Mouse (Mus musculus): ENCODE results near the gene Fosb. TPM values are rescaled to one million over a fixed set of nuclear protein-coding genes. Genes with fewer than 3 reads are reported as not detected.

Gene Fosb
- polyA plus RNA-seq, 1 experiment from 2014 or later = 0.03 TPM

GRCm38 (mm10) chr7:19344237-19344847 lies 34.5 kb upstream of the Fosb start, which contains the start of gene Ercc1:
TSS of gene Ercc1 (plus strand) at chr7:19344778.
- no peak for ATAC-seq (ENCODE audit: insufficient read depth)
- Histone ChIP-seq H3K9ac (peak within 1 kb of the TSS; percentile 41), H3K9me3 (replicated peaks) (no peaks in the 10 kb centered on the region), H3K36me3 (replicated peaks) (no peaks in the 10 kb centered on the region), H3K4me2 (peak within 1 kb of the TSS; percentile 88), H3K27me3 (peaks cover 50% of the 10 kb centered on the region), H3K4me3 (replicated peaks) (peak within 1 kb of the TSS; percentile 69), H3K4me1 (replicated peaks) (peaks cover 41% of the 10 kb centered on the region), H3K27ac (replicated peaks) (peak within 1 kb of the TSS; percentile 69; the same call in 1 of the 2 replicates)
- 15% methylated on average over 12 of the region's 12 CpGs for WGBS (ENCODE audit: insufficient replicate concordance)

- Histone ChIP-seq H3K4me2 (peak overlapping the region; percentile 27; the same call in 1 of the 2 replicates), H3K4me1 (replicated peaks) (peaks cover 46% of the 10 kb centered on the region), H3K4me3 (replicated peaks) (no peak overlapping the region), H3K9me3 (replicated peaks) (no peaks in the 10 kb centered on the region), H3K36me3 (replicated peaks) (no peaks in the 10 kb centered on the region), H3K27me3 (peaks cover 57% of the 10 kb centered on the region), H3K9ac (no peak overlapping the region), H3K27ac (replicated peaks) (no peak overlapping the region)
- under 1% methylated on average over 11 of the region's 11 CpGs for WGBS (ENCODE audit: insufficient replicate concordance)
- no peak for ATAC-seq (ENCODE audit: insufficient read depth)
These were observed 33.5 kb upstream of the Fosb start for GRCm38 (mm10) chr7:19343210-19343808.

- Histone ChIP-seq H3K9ac (no peak overlapping the region), H3K27me3 (peaks cover 64% of the 10 kb centered on the region), H3K4me2 (peak overlapping the region; percentile 36), H3K9me3 (replicated peaks) (no peaks in the 10 kb centered on the region), H3K27ac (replicated peaks) (no peak overlapping the region), H3K36me3 (replicated peaks) (no peaks in the 10 kb centered on the region), H3K4me3 (replicated peaks) (peak overlapping the region; percentile 34), H3K4me1 (replicated peaks) (peaks cover 50% of the 10 kb centered on the region)
- ATAC-seq (ENCODE audit: insufficient read depth) = no peak
- under 1% methylated on average over 27 of the region's 27 CpGs for WGBS (ENCODE audit: insufficient replicate concordance)
These were observed 32.7 kb upstream of the Fosb start for GRCm38 (mm10) chr7:19342481-19343027.

- H3K4me1 ChIP-seq (replicated peaks) = peaks cover 50% of the 10 kb centered on the region
- peak overlapping the region; percentile 36 for H3K4me2 ChIP-seq
- no peak overlapping the region for H3K27ac ChIP-seq (replicated peaks)
- H3K9ac ChIP-seq = no peak overlapping the region
- H3K9me3 ChIP-seq (replicated peaks) = no peaks in the 10 kb centered on the region
- ATAC-seq (ENCODE audit: insufficient read depth) = no peak
- H3K36me3 ChIP-seq (replicated peaks) = no peaks in the 10 kb centered on the region
- 1% methylated on average over 41 of the region's 41 CpGs for WGBS (ENCODE audit: insufficient replicate concordance)
- peaks cover 71% of the 10 kb centered on the region for H3K27me3 ChIP-seq
- H3K4me3 ChIP-seq (replicated peaks) = peak overlapping the region; percentile 34
These were observed 32.0 kb upstream of the Fosb start for GRCm38 (mm10) chr7:19341761-19342409.

GRCm38 (mm10) chr7:19341250-19341649 lies 31.4 kb upstream of the Fosb start:
- Histone ChIP-seq H3K4me3 (replicated peaks) (no peak overlapping the region), H3K27ac (replicated peaks) (no peak overlapping the region), H3K9me3 (replicated peaks) (no peaks in the 10 kb centered on the region), H3K9ac (no peak overlapping the region), H3K4me1 (replicated peaks) (peaks cover 50% of the 10 kb centered on the region), H3K27me3 (peaks cover 72% of the 10 kb centered on the region), H3K4me2 (no peak overlapping the region), H3K36me3 (replicated peaks) (no peaks in the 10 kb centered on the region)
- WGBS (ENCODE audit: insufficient replicate concordance) = 21% methylated on average over 10 of the region's 10 CpGs
- ATAC-seq (ENCODE audit: insufficient read depth) = no peak

- no peaks in the 10 kb centered on the region for H3K9me3 ChIP-seq (replicated peaks)
- H3K4me3 ChIP-seq (replicated peaks) = no peak overlapping the region
- H3K27me3 ChIP-seq = peaks cover 72% of the 10 kb centered on the region
- no peak overlapping the region for H3K27ac ChIP-seq (replicated peaks)
- peaks cover 34% of the 10 kb centered on the region for H3K4me1 ChIP-seq (replicated peaks)
- no peak for ATAC-seq (ENCODE audit: insufficient read depth)
- H3K4me2 ChIP-seq = no peak overlapping the region
- H3K9ac ChIP-seq = no peak overlapping the region
- no peaks in the 10 kb centered on the region for H3K36me3 ChIP-seq (replicated peaks)
- WGBS (ENCODE audit: insufficient replicate concordance) = 54% methylated on average over 7 of the region's 7 CpGs
These were observed 28.7 kb upstream of the Fosb start for GRCm38 (mm10) chr7:19338596-19338995.

GRCm38 (mm10) chr7:19338060-19338459 lies 28.2 kb upstream of the Fosb start:
- Histone ChIP-seq H3K4me1 (replicated peaks) (peaks cover 32% of the 10 kb centered on the region), H3K36me3 (replicated peaks) (no peaks in the 10 kb centered on the region), H3K27ac (replicated peaks) (no peak overlapping the region), H3K4me2 (no peak overlapping the region), H3K27me3 (peaks cover 69% of the 10 kb centered on the region), H3K4me3 (replicated peaks) (no peak overlapping the region), H3K9me3 (replicated peaks) (no peaks in the 10 kb centered on the region), H3K9ac (no peak overlapping the region)
- ATAC-seq (ENCODE audit: insufficient read depth) = no peak
- 50% methylated on average over 2 of the region's 2 CpGs for WGBS (ENCODE audit: insufficient replicate concordance)

- 42% methylated on average over 10 of the region's 10 CpGs for WGBS (ENCODE audit: insufficient replicate concordance)
- peaks cover 33% of the 10 kb centered on the region for H3K4me1 ChIP-seq (replicated peaks)
- ATAC-seq (ENCODE audit: insufficient read depth) = no peak
- H3K27ac ChIP-seq (replicated peaks) = no peak overlapping the region
- no peak overlapping the region for H3K4me2 ChIP-seq
- no peaks in the 10 kb centered on the region for H3K9me3 ChIP-seq (replicated peaks)
- no peak overlapping the region for H3K9ac ChIP-seq
- no peak overlapping the region for H3K4me3 ChIP-seq (replicated peaks)
- H3K27me3 ChIP-seq = peaks cover 69% of the 10 kb centered on the region
- H3K36me3 ChIP-seq (replicated peaks) = no peaks in the 10 kb centered on the region
These were observed 27.3 kb upstream of the Fosb start for GRCm38 (mm10) chr7:19337122-19337521.

GRCm38 (mm10) chr7:19335583-19335982 lies 25.7 kb upstream of the Fosb start:
- H3K27me3 ChIP-seq = peaks cover 65% of the 10 kb centered on the region

GRCm38 (mm10) chr7:19332709-19333352 lies 23.0 kb upstream of the Fosb start:
- ATAC-seq (ENCODE audit: insufficient read depth) = peak; percentile 59
- Histone ChIP-seq H3K27me3 (peaks cover 61% of the 10 kb centered on the region), H3K4me3 (replicated peaks) (peak overlapping the region; percentile 64), H3K36me3 (replicated peaks) (no peaks in the 10 kb centered on the region), H3K4me2 (peak overlapping the region; percentile 92), H3K9ac (peak overlapping the region; percentile 56), H3K9me3 (replicated peaks) (no peaks in the 10 kb centered on the region), H3K27ac (replicated peaks) (peak overlapping the region; percentile 69; the same call in 1 of the 2 replicates), H3K4me1 (replicated peaks) (peaks cover 26% of the 10 kb centered on the region)
- WGBS (ENCODE audit: insufficient replicate concordance) = under 1% methylated on average over 52 of the region's 52 CpGs

More at GRCm38 (mm10) chr7:19335583-19335982, 25.7 kb upstream of the Fosb start:
- ATAC-seq (ENCODE audit: insufficient read depth) = no peak
- Histone ChIP-seq H3K27ac (replicated peaks) (no peak overlapping the region), H3K4me3 (replicated peaks) (no peak overlapping the region), H3K4me1 (replicated peaks) (peaks cover 32% of the 10 kb centered on the region), H3K36me3 (replicated peaks) (no peaks in the 10 kb centered on the region), H3K9ac (no peak overlapping the region), H3K9me3 (replicated peaks) (no peaks in the 10 kb centered on the region), H3K4me2 (no peak overlapping the region)
- 27% methylated on average over 3 of the region's 3 CpGs for WGBS (ENCODE audit: insufficient replicate concordance)

- H3K4me1 ChIP-seq (replicated peaks) = peaks cover 35% of the 10 kb centered on the region
- no peak overlapping the region for H3K4me2 ChIP-seq
- H3K4me3 ChIP-seq (replicated peaks) = no peak overlapping the region
- ATAC-seq (ENCODE audit: insufficient read depth) = no peak
- H3K36me3 ChIP-seq (replicated peaks) = no peaks in the 10 kb centered on the region
- H3K27me3 ChIP-seq = peaks cover 61% of the 10 kb centered on the region
- no peaks in the 10 kb centered on the region for H3K9me3 ChIP-seq (replicated peaks)
- no peak overlapping the region for H3K27ac ChIP-seq (replicated peaks)
- no peak overlapping the region for H3K9ac ChIP-seq
- whole genome bisulfite sequencing (ENCODE audit: insufficient replicate concordance) = 54% methylated on average over 2 of the region's 2 CpGs
These were observed 22.1 kb upstream of the Fosb start for GRCm38 (mm10) chr7:19331910-19332309.

Data from liver, embryonic 15.5 days (tissue).